Mouse (Mus musculus) MEL (cell line): Measurements from ENCODE around the gene Vmn1r169.
"Not testable (repeated sequence)": the region's sequence is repeated elsewhere in the genome, so short reads cannot be mapped to it uniquely, and the experiment has no call there.

Experiments used
- MAX ChIP-seq: IDR thresholded peaks from 2 replicates; pipeline ENCODE4 v1.6.1; 2011; ENCODE audit warnings: low read length, improper control_type of control experiment
- POLR2A ChIP-seq, 2 experiments: IDR thresholded peaks; 2 replicates each; pipeline ENCODE4 v1.6.1; 2011 to 2012; ENCODE audit warnings: low read length in 2 of 2, mild to moderate bottlenecking in 2 of 2, control low read depth in 1 of 2, improper control_type of control experiment in 1 of 2, low read depth in 1 of 2, moderate library complexity in 1 of 2; ENCODE audit not compliant: control insufficient read depth in 1 of 2, insufficient read depth in 1 of 2, poor library complexity in 1 of 2
- ZNF384 ChIP-seq: IDR thresholded peaks from 2 replicates; pipeline ENCODE4 v1.6.1; 2012; ENCODE audit warnings: low read depth, mild to moderate bottlenecking, inconsistent platforms, low read length, improper control_type of control experiment

- TF ChIP-seq POLR2A (IDR thresholded peaks at IDR 0.05; ENCODE audit: control insufficient read depth in 1 of 2, insufficient read depth in 1 of 2, low read depth in 1 of 2, low read length in 2 of 2, poor library complexity in 1 of 2); MAX; ZNF384: not testable (repeated sequence)
Measured at GRCm38 (mm10) chr7:23605875-23606274, 30.5 kb downstream of the Vmn1r169 start, which contains the start of gene Vmn1r170.
